Mouse (Mus musculus) kidney, embryonic 14.5 days (tissue): ENCODE data around the gene Lbp. TPM values are rescaled to one million over a fixed set of nuclear protein-coding genes. Genes with fewer than 3 reads are reported as not detected.
A peak's percentile ranks its signal among the peaks of the same experiment; 100 is the strongest.

Experiments
- ATAC-seq: fragments of 200-750 bp; cut with Nextera tagmentation; 2 replicates; pipeline ENCODE4 v1.8.0; 2017; ENCODE audit warnings: moderate number of reproducible peaks, mild to moderate bottlenecking, moderate TSS enrichment, moderate library complexity; ENCODE audit not compliant: low FRiP score, low TSS enrichment
- H3K27ac ChIP-seq: fragments of 300-500 bp; sonication (generic); 2 replicates; pipeline ENCODE4 v1.5.1; 2014; ENCODE audit warnings: low read depth, mild to moderate bottlenecking, low read length, moderate library complexity, mixed read lengths
- H3K27me3 ChIP-seq: fragments of 300-500 bp; sonication (generic); 2 replicates; pipeline ENCODE4 v1.6.1; 2014; ENCODE audit warnings: mild to moderate bottlenecking, low read length; ENCODE audit not compliant: control insufficient read depth, insufficient read depth
- H3K36me3 ChIP-seq: fragments of 300-500 bp; sonication (generic); 2 replicates; pipeline ENCODE4 v1.6.1; 2014; ENCODE audit warnings: low read length, mixed read lengths; ENCODE audit not compliant: control insufficient read depth, insufficient read depth
- H3K4me1 ChIP-seq: fragments of 300-500 bp; sonication (generic); 2 replicates; pipeline ENCODE4 v1.6.1; 2014; ENCODE audit warnings: low read length, mixed read lengths; ENCODE audit not compliant: control insufficient read depth, insufficient read depth
- H3K4me2 ChIP-seq: fragments of 300-500 bp; sonication (generic); replicated peaks from 2 replicates; pipeline ENCODE4 v1.6.1; 2014; ENCODE audit warnings: low read depth, mild to moderate bottlenecking, low read length
- H3K4me3 ChIP-seq: fragments of 300-500 bp; sonication (generic); 2 replicates; pipeline ENCODE4 v1.5.1; 2014; ENCODE audit warnings: mild to moderate bottlenecking, low read length
- H3K9ac ChIP-seq: fragments of 300-500 bp; sonication (generic); 2 replicates; pipeline ENCODE4 v1.6.1; 2014; ENCODE audit warnings: low read depth, mild to moderate bottlenecking, low read length, moderate library complexity
- H3K9me3 ChIP-seq: fragments of 300-500 bp; sonication (generic); 2 replicates; pipeline ENCODE4 v1.6.1; 2016; ENCODE audit warnings: low read length; ENCODE audit not compliant: control insufficient read depth
- WGBS: fragments of 180-500 bp; shearing (Covaris S2); extraction: QIAGEN DNeasy Blood & Tissue Kit; methylation state at CpG from one replicate; pipeline ENCODE4 v1.1.7; 2014; 5-methylcytosine and 5-hydroxymethylcytosine counted together
- polyA plus RNA-seq: library from polyadenylated mRNA; unstranded; fragments of >200 nt; fragmentation: Nextera tagmentation; extraction: Ambion mirVana; gene quantifications from 2 replicates; pipeline ENCODE4 v1.2.1, GENCODE M21; 2014

Lbp gene
- polyA plus RNA-seq, 1 experiment from 2014 or later, result 30.9 TPM

DNA sequence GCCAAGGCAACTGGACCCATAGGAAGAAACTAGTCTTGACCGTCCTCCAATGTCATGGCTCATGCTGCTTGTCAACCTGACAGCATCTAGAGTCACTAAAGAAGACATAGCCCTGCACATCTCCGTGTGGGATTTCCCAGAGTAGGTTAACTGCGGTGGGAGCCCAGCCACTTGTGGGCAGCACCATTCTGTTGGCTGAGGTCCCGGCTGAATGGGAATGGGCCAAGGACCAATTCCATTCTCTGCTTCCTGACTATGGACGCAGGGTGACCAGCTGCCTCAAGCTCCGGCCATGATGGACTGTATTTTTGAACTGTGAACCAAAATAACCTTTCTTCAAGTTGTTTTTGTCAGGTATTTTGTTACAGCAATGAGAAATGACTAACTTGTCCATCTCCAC, 15.3 kb downstream of the Lbp start:
- WGBS, result 84% methylated on average over 6 of the region's 6 CpGs
- Histone ChIP-seq H3K4me2 (no peak overlapping the region), H3K4me1 (no peaks in the 10 kb centered on the region), H3K27ac (no peak overlapping the region), H3K9ac (no peak overlapping the region), H3K9me3 (no peaks in the 10 kb centered on the region), H3K36me3 (no peaks in the 10 kb centered on the region), H3K4me3 (no peak overlapping the region), H3K27me3 (no peaks in the 10 kb centered on the region)
- no peak for ATAC-seq

DNA sequence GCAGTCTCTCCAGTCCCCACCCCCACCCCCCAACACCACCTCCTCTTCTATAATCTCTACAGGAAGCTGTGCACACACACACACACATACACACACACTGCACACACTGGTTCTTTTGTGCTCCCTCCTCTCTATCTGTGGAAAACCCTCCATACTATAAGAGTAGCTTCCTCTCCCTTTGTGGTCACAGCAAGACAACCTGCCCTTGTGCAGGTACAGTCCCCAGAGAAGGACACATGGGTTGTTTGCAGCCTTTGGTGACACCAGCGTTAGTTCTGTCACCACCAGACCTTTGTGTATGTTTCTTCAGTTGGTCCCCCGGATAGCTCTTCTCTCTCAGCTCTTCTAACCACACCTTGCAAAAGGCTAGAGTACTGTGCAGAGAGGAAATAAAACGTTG, 16.6 kb downstream of the Lbp start:
- Histone ChIP-seq H3K9me3 (no peaks in the 10 kb centered on the region), H3K9ac (no peak overlapping the region), H3K36me3 (no peaks in the 10 kb centered on the region), H3K27ac (no peak overlapping the region), H3K4me2 (no peak overlapping the region), H3K27me3 (no peaks in the 10 kb centered on the region), H3K4me1 (no peaks in the 10 kb centered on the region), H3K4me3 (no peak overlapping the region)
- WGBS, result 74% methylated on average over 3 of the region's 3 CpGs
- ATAC-seq, result no peak

DNA sequence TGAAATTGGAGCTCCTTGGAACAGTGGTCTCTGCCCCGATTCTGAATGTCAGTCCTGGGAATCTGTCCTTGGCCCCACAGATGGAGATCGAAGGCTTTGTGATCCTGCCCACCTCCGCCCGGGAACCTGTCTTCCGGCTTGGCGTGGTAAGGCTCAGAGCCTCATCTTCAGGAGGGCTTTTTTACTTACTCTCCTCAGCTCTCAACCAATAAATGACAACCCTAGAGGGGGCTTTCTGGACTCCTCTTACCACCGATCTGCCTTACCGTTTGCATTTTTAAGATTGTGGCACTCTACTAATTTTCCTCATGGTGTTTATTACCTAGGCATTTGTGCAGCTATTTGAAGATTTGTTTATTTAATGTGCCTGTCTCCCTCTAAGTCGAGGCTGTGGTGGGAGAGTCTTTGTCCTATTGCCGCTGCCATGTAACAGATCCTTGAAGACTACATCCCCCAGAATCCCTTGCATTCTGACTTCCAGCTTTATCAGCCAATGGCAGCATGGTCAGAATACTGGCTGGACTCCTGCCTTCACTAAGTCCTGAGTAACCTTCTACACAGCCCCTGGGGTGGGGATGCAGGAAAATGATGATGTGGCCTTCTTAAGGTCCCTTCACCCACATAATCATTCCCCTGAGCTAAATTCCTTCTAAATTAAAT, 18.4 kb downstream of the Lbp start:
- H3K9ac ChIP-seq, result no peak overlapping the region
- peak; percentile 62; the same call in 1 of the 2 replicates for ATAC-seq
- H3K4me2 ChIP-seq, result no peak overlapping the region
- H3K27me3 ChIP-seq, result no peaks in the 10 kb centered on the region
- H3K4me1 ChIP-seq, result no peaks in the 10 kb centered on the region
- no peaks in the 10 kb centered on the region for H3K9me3 ChIP-seq
- H3K27ac ChIP-seq, result no peak overlapping the region
- no peaks in the 10 kb centered on the region for H3K36me3 ChIP-seq
- H3K4me3 ChIP-seq, result no peak overlapping the region
- WGBS, result 58% methylated on average over 10 of the region's 10 CpGs

DNA sequence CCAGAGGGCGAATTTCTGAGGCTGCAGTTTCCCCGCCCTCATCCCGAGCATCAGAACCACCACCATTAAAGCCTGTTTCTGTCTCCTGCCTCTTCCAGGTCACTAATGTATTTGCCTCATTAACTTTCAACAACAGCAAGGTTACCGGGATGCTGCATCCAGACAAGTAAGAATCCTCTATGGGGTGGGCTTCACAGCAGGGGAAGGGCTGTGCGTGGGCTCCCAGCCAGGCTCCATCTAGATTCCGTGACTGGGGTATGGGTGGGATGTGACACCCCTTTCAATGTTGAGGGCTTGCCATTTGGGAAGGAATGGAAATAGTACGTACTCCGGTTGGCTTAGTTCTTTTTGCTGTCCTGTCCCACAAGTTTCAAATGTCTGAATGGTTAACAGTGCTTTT, 19.3 kb downstream of the Lbp start:
- Histone ChIP-seq H3K9ac (no peak overlapping the region), H3K36me3 (no peaks in the 10 kb centered on the region), H3K27ac (no peak overlapping the region), H3K4me1 (no peaks in the 10 kb centered on the region), H3K4me2 (no peak overlapping the region), H3K27me3 (no peaks in the 10 kb centered on the region), H3K4me3 (no peak overlapping the region), H3K9me3 (no peaks in the 10 kb centered on the region)
- 76% methylated on average over 8 of the region's 8 CpGs for WGBS
- no peak for ATAC-seq

DNA sequence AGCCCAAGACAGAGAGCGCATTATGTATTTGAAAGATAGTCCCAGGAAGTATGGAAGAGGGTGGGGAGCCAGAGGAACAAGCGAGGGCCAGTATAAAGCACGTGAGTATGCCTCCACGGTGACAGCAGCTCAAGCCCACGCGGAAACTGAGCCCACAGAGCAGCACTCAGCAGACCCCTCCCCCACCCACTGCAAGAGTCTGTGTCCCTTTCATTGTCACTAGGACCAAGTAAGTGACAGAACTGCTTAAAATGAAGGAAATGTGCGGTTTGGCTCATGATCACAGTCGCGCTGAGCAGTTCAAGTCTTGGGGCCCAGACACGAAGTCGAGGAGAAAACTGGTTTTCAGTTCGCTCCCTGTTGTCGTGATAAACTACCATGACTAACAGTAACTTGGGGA, 28.1 kb downstream of the Lbp start:
- H3K4me1 ChIP-seq, result no peaks in the 10 kb centered on the region
- no peak overlapping the region for H3K9ac ChIP-seq
- WGBS, result 89% methylated on average over 13 of the region's 13 CpGs
- no peaks in the 10 kb centered on the region for H3K36me3 ChIP-seq
- no peaks in the 10 kb centered on the region for H3K9me3 ChIP-seq
- H3K4me3 ChIP-seq, result no peak overlapping the region
- no peak overlapping the region for H3K27ac ChIP-seq
- no peak for ATAC-seq
- no peak overlapping the region for H3K4me2 ChIP-seq
- H3K27me3 ChIP-seq, result no peaks in the 10 kb centered on the region

DNA sequence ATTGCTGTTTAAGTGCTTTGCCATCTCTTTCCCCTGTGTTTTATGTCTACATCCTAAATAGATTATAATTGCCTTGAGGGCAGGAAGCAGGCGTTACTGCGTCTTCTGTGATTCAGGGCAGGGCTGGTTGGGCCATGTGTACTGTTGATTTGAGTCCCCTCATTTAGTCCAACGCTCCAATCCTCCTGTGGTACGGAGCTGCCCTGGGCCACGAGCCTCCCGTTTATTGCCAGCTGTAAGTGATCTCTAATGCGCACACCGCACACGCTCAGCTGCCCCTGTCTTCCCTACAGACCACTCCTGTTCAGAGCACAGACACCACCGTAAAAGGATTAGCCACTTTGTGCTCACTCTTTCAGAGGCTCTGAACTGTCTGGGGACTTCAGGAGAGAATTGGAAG, 31.4 kb downstream of the Lbp start:
- Histone ChIP-seq H3K9ac (no peak overlapping the region), H3K4me1 (no peaks in the 10 kb centered on the region), H3K9me3 (no peaks in the 10 kb centered on the region), H3K27me3 (no peaks in the 10 kb centered on the region; the same call in 1 of the 2 replicates), H3K27ac (no peak overlapping the region), H3K4me2 (no peak overlapping the region), H3K4me3 (no peak overlapping the region), H3K36me3 (no peaks in the 10 kb centered on the region)
- WGBS, result 30% methylated on average over 10 of the region's 10 CpGs
- ATAC-seq, result no peak

DNA sequence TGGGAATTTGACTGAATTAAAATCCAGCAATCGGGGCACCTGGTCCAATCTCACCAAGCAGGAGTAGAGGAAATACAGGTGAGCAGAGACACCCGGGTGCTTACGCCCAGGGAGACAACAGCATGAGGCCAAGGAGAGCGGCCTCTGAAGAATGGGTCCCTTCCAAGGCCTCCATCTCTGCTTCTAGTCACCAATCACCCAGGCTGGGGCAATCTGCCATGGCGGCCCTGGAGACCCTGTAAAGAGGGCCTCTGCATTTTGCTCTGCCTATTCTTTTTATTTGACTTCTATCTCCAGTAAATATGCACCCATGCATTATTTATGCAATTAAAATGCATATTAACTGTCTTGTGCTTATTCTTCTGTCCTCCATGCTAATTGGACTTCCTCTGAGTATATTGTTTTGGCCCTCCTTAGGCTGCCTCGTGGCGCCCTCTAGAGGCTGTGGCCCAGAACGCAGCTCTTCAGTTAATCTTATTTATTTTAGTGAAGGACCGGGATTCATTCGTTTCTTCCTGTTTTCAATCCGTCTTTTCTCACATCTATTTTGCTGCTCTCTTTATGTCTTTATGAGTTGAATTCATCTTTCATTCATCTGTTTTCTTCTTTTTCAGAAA, 33.8 kb downstream of the Lbp start:
- 41% methylated on average over 11 of the region's 11 CpGs for WGBS
- H3K9me3 ChIP-seq, result no peaks in the 10 kb centered on the region

DNA sequence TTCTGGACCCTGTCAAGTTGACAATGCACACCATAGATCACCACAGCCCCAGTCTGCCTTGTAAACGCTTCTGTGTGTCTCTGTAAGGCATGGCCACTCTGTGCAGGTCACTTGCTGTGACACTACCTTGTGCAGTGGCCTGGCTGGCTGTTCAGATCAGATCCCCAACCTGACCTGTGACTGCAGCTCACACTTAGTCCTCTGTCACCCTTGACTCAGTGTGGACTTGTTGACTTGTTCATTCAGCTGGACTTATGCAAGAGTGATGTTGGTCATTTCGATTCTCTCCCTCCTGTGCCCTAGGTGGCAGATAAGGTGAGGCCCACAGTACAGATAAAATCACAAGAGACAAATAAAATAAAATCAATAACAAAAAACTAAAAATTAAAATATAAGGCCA, 35.0 kb downstream of the Lbp start:
- H3K4me1 ChIP-seq, result 0 out of 2 replicates have a peak, but pooled peaks cover 4% of the 10 kb centered on the region
- no peaks in the 10 kb centered on the region; the same call in 1 of the 2 replicates for H3K27me3 ChIP-seq
- H3K9ac ChIP-seq, result no peak overlapping the region
- no peak overlapping the region for H3K4me3 ChIP-seq
- H3K9me3 ChIP-seq, result no peaks in the 10 kb centered on the region
- ATAC-seq, result no peak
- 66% methylated on average over 2 of the region's 2 CpGs for WGBS
- no peak overlapping the region for H3K27ac ChIP-seq
- H3K4me2 ChIP-seq, result no peak overlapping the region
- no peaks in the 10 kb centered on the region for H3K36me3 ChIP-seq

More for the DNA sequence above, 33.8 kb downstream of the Lbp start:
- Histone ChIP-seq H3K4me2 (no peak overlapping the region), H3K27me3 (no peaks in the 10 kb centered on the region; the same call in 1 of the 2 replicates), H3K4me1 (0 out of 2 replicates have a peak, but pooled peaks cover 4% of the 10 kb centered on the region), H3K4me3 (no peak overlapping the region), H3K9ac (no peak overlapping the region), H3K27ac (no peak overlapping the region), H3K36me3 (no peaks in the 10 kb centered on the region)
- no peak for ATAC-seq

DNA sequence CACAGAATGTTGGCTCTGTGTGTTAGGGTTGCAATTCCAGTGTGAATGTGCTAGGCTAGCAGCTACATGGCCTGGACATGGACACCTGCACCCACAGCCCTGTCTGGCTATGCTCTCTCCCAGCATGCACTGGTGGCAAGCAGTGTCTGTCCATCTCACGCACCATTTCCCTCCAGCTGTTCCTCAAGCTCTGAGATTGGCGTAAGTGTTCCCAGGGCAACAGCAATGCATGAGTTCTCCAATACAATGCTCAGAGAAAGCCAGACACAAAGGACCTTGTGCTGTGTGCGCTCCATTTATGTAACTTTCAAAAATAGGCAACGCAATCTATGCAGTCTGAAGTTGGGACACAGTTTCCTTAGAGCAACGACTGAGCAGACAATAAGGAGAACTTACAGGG, 37.2 kb downstream of the Lbp start:
- no peak overlapping the region for H3K4me2 ChIP-seq
- H3K4me1 ChIP-seq, result 0 out of 2 replicates have a peak, but pooled peaks cover 4% of the 10 kb centered on the region
- WGBS, result 61% methylated on average over 5 of the region's 5 CpGs
- H3K27me3 ChIP-seq, result no peaks in the 10 kb centered on the region; the same call in 1 of the 2 replicates
- peak; percentile 74; the same call in 1 of the 2 replicates for ATAC-seq
- no peaks in the 10 kb centered on the region for H3K9me3 ChIP-seq
- H3K4me3 ChIP-seq, result no peak overlapping the region
- no peaks in the 10 kb centered on the region for H3K36me3 ChIP-seq
- no peak overlapping the region for H3K27ac ChIP-seq
- no peak overlapping the region for H3K9ac ChIP-seq
